Mouse (Mus musculus) erythroblast, embryonic 14.5 days (primary cell): ENCODE data around the gene Gata3. TPM values are rescaled to one million over a fixed set of nuclear protein-coding genes. Genes with fewer than 3 reads are reported as not detected.

ENCODE experiments used
- H3K27me3 ChIP-seq: 2 replicates; pipeline ENCODE4 v1.6.1; 2012; ENCODE audit warnings: inconsistent platforms; ENCODE audit not compliant: control insufficient read depth
- H3K36me3 ChIP-seq: 2 replicates; pipeline ENCODE4 v1.6.1; 2012; ENCODE audit warnings: mild to moderate bottlenecking, inconsistent platforms; ENCODE audit not compliant: control insufficient read depth
- H3K4me1 ChIP-seq: 2 replicates; pipeline ENCODE4 v1.6.1; 2012; ENCODE audit warnings: inconsistent platforms; ENCODE audit not compliant: control insufficient read depth
- H3K4me3 ChIP-seq: replicated peaks from 2 replicates; pipeline ENCODE3; 2012; ENCODE audit warnings: moderate library complexity, mild to moderate bottlenecking, inconsistent platforms
- H3K9me3 ChIP-seq: 2 replicates; pipeline ENCODE4 v1.6.1; 2012; ENCODE audit warnings: low read length, inconsistent platforms, mixed read lengths; ENCODE audit not compliant: control insufficient read depth
- GATA1 ChIP-seq: IDR thresholded peaks from 2 replicates; pipeline ENCODE4 v1.6.1; 2012; ENCODE audit warnings: low read length, inconsistent platforms, mixed read lengths
- TAL1 ChIP-seq: IDR thresholded peaks from 3 replicates; pipeline ENCODE4 v1.6.1; 2012; ENCODE audit warnings: low read length, inconsistent platforms, mixed read lengths
- polyA plus RNA-seq: library from polyadenylated mRNA; stranded (reverse); fragments of >175 nt; gene quantifications from 2 replicates; pipeline ENCODE4 v1.2.3, GENCODE M21; 2012

Gata3 gene
- polyA plus RNA-seq, 1 experiment: 0.04 TPM

GRCm38 (mm10) chr2:9867092-9867825 lies 22.6 kb downstream of the Gata3 start:
- H3K27me3 ChIP-seq: peaks cover 31% of the 10 kb centered on the region
- TF ChIP-seq GATA1 (no peak), TAL1 (no peak)
- H3K9me3 ChIP-seq: no peaks in the 10 kb centered on the region
- H3K36me3 ChIP-seq: no peaks in the 10 kb centered on the region
- H3K4me1 ChIP-seq: no peaks in the 10 kb centered on the region
- H3K4me3 ChIP-seq: no peak overlapping the region

GRCm38 (mm10) chr2:9860698-9861097 lies 29.1 kb downstream of the Gata3 start:
- H3K9me3 ChIP-seq: no peaks in the 10 kb centered on the region
- no peaks in the 10 kb centered on the region for H3K4me1 ChIP-seq
- no peak overlapping the region for H3K4me3 ChIP-seq
- TF ChIP-seq GATA1: no peak
- no peak for TF ChIP-seq TAL1
- H3K27me3 ChIP-seq: no peaks in the 10 kb centered on the region
- no peaks in the 10 kb centered on the region for H3K36me3 ChIP-seq

GRCm38 (mm10) chr2:9855861-9856260 lies 34.0 kb downstream of the Gata3 start:
- TF ChIP-seq TAL1 (no peak), GATA1 (no peak)
- Histone ChIP-seq H3K4me1 (no peaks in the 10 kb centered on the region), H3K36me3 (no peaks in the 10 kb centered on the region), H3K4me3 (no peak overlapping the region), H3K9me3 (no peaks in the 10 kb centered on the region), H3K27me3 (no peaks in the 10 kb centered on the region)

DNA sequence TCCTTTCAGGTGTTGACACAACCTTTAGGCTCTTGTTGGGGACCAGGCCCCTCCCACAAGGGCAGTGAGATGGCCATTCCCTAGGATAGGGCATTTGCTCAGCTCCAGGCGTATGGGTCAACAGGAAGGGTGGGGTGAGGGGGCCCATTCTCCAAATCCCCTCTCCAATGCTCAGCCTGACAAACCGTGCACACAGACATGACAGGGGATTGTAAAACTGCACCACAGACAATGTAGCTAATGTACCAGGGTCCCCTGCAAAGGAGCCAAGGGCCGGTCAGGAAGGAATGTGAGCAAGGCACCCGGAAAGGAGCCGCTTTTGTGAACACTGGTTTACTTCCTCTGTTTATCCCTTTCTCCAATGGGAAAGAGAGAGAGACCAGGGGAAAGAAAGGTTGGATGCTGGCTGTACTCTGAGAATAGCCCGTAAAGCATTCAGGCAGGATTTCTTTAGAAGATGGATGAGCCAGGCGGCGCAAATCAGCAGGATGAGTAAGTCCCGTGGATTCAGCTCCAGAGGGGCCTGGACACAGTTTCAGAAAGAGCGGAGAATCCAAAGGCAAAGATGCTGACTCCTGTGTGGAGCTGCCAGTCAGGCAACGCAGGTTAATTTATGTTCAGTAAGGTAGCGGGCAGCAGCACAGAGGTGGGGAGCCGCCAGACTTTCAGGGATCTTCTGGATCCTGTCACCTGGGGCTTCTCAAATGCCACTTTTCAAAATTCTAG lies 36.8 kb downstream of the Gata3 start:
- no peaks in the 10 kb centered on the region for H3K9me3 ChIP-seq
- H3K4me1 ChIP-seq: no peaks in the 10 kb centered on the region
- H3K36me3 ChIP-seq: no peaks in the 10 kb centered on the region
- no peak for TF ChIP-seq TAL1
- no peak for TF ChIP-seq GATA1
- no peak overlapping the region for H3K4me3 ChIP-seq
- no peaks in the 10 kb centered on the region for H3K27me3 ChIP-seq

GRCm38 (mm10) chr2:9835195-9835594 lies 54.6 kb downstream of the Gata3 start:
- Histone ChIP-seq H3K27me3 (no peaks in the 10 kb centered on the region), H3K4me3 (no peak overlapping the region), H3K4me1 (no peaks in the 10 kb centered on the region), H3K9me3 (no peaks in the 10 kb centered on the region), H3K36me3 (no peaks in the 10 kb centered on the region)
- TF ChIP-seq GATA1 (no peak), TAL1 (no peak)

- Histone ChIP-seq H3K27me3 (no peaks in the 10 kb centered on the region), H3K4me1 (no peaks in the 10 kb centered on the region), H3K36me3 (no peaks in the 10 kb centered on the region), H3K4me3 (no peak overlapping the region), H3K9me3 (no peaks in the 10 kb centered on the region)
- TF ChIP-seq GATA1: no peak
- no peak for TF ChIP-seq TAL1
These were observed 56.1 kb downstream of the Gata3 start for GRCm38 (mm10) chr2:9833712-9834111.

GRCm38 (mm10) chr2:9827624-9828023 lies 62.2 kb downstream of the Gata3 start:
- Histone ChIP-seq H3K36me3 (no peaks in the 10 kb centered on the region), H3K27me3 (no peaks in the 10 kb centered on the region), H3K4me1 (no peaks in the 10 kb centered on the region), H3K4me3 (no peak overlapping the region), H3K9me3 (no peaks in the 10 kb centered on the region)
- no peak for TF ChIP-seq TAL1
- TF ChIP-seq GATA1: no peak

- no peaks in the 10 kb centered on the region for H3K27me3 ChIP-seq
- TF ChIP-seq TAL1: no peak
- no peak for TF ChIP-seq GATA1
- no peaks in the 10 kb centered on the region for H3K36me3 ChIP-seq
- H3K4me3 ChIP-seq: no peak overlapping the region
- no peaks in the 10 kb centered on the region for H3K9me3 ChIP-seq
- no peaks in the 10 kb centered on the region for H3K4me1 ChIP-seq
These were observed 69.2 kb downstream of the Gata3 start for GRCm38 (mm10) chr2:9820611-9821010.

DNA sequence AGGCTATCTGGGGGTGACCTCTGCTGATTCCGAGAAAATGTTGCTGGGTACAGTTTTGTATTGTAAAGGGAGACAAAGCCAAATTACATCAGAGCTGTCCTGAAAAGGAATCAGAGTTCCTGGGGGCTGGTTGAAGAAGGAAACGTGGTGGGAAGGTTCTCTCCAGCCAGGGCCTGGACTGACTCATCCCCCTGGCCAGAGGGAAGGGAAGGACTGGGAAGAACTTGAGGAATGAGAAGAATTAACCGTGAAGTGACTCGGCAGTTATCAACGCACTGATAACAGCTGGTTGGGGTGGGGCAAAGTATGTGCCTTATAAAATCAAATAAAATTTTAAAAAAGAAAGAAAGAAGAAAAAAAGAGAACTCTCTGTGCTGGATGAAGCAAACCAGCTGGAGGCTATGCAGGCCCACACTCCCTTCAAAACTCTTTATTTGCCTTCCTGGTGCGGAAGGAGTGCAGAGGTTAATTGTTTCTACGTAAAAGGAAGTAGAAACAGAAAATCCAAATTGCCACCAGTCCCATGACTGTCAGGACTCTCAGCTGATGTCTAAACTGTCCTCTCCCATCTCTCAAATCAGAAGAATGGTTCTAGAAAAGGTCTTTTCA lies 71.6 kb downstream of the Gata3 start:
- Histone ChIP-seq H3K4me3 (no peak overlapping the region), H3K4me1 (no peaks in the 10 kb centered on the region)
- no peak for TF ChIP-seq TAL1
- TF ChIP-seq GATA1: no peak

More for the DNA sequence above, 71.6 kb downstream of the Gata3 start:
- Histone ChIP-seq H3K9me3 (no peaks in the 10 kb centered on the region), H3K27me3 (no peaks in the 10 kb centered on the region), H3K36me3 (no peaks in the 10 kb centered on the region)

Other genes with a start within 250 kb of the Gata3 start
- gene 4930412O13Rik, start 8.8 kb downstream of the Gata3 start, polyA plus RNA-seq: not detected in 2 replicates
- gene 9230102O04Rik, start 494 bp downstream of the Gata3 start, polyA plus RNA-seq: not detected in 2 replicates
- gene Taf3, start 158.6 kb upstream of the Gata3 start, polyA plus RNA-seq: 2.7 and 3.4 TPM in 2 replicates
- 2.1 and 2.2 TPM in 2 replicates for gene Atp5c1, start 190.5 kb upstream of the Gata3 start, polyA plus RNA-seq
- gene Kin, start 190.6 kb upstream of the Gata3 start, polyA plus RNA-seq: 0.57 and 1.0 TPM in 2 replicates
- gene Itih2, start 241.4 kb upstream of the Gata3 start, polyA plus RNA-seq: 0.06 and 0.10 TPM in 2 replicates